Mouse (Mus musculus) G1E (cell line): ENCODE measurements around the gene Med24.

Experiments used
- CTCF ChIP-seq: IDR thresholded peaks from 2 replicates; pipeline ENCODE4 v1.5.1; 2012; ENCODE audit warnings: low read depth, low read length, inconsistent platforms, mixed read lengths
- GATA1 ChIP-seq: IDR thresholded peaks from 2 replicates; pipeline ENCODE4 v1.6.1; 2012; ENCODE audit warnings: borderline replicate concordance, low read length, inconsistent platforms, mixed read lengths
- GATA2 ChIP-seq: IDR thresholded peaks from 2 replicates; pipeline ENCODE4 v1.6.1; 2012; ENCODE audit warnings: low read depth, low read length, inconsistent platforms, borderline replicate concordance
- POLR2AphosphoS5 ChIP-seq: IDR thresholded peaks from 2 replicates; pipeline ENCODE4 v1.6.1; 2012; ENCODE audit warnings: low read depth, low read length, inconsistent platforms; ENCODE audit not compliant: insufficient replicate concordance

GRCm38 (mm10) chr11:98770096-98770975 is 41.1 kb upstream of the Med24 start:
- TF ChIP-seq CTCF (no peak), GATA1 (no peak), POLR2AphosphoS5 (no peak), GATA2 (no peak)
